Mouse (Mus musculus) small intestine, adult 2 months (tissue): Measurements from ENCODE around the gene Rtf2.

Experiments used
- CTCF ChIP-seq: fragments of 200-500 bp; IDR thresholded peaks from 2 replicates; pipeline ENCODE4 v1.5.1; 2012; ENCODE audit warnings: low read depth, mild to moderate bottlenecking, control low read depth, inconsistent platforms, low read length, moderate library complexity, mixed read lengths; ENCODE audit not compliant: insufficient replicate concordance, insufficient read length; ENCODE audit errors: extremely low read depth
- POLR2A ChIP-seq: fragments of 200-500 bp; IDR thresholded peaks from 2 replicates; pipeline ENCODE4 v1.6.1; 2012; ENCODE audit warnings: low read depth, mild to moderate bottlenecking, control low read depth, inconsistent platforms, low read length, moderate library complexity

DNA sequence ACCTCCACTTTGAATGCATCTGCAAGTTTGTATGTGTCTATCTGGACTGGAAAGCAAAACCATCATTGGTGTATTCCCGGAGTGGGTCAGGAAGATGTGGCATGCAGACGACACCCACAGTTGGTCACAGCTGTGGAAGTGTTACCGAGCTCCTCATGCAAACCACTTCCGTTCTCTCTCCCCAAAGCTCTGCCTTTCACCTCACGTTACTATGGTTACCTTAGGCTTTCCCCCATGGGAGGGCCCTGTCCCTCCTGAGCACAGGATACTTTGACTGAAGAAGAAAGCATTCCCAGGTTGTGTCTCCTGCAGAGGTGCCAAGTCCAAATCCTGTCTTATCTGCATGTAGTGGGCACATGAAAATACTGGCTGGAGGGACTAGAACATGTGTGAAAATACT lies 6.6 kb upstream of the Rtf2 start:
- no peak for TF ChIP-seq POLR2A
- TF ChIP-seq CTCF, result no peak
